Mouse (Mus musculus): ENCODE measurements around the gene Cfap77.

Cfap77 gene

GRCm38 (mm10) chr2:28997161-28997834 is 57.6 kb downstream of the Cfap77 start:
- DNase-seq (ENCODE audit: low spot score in 2 of 2) = no peak

DNA sequence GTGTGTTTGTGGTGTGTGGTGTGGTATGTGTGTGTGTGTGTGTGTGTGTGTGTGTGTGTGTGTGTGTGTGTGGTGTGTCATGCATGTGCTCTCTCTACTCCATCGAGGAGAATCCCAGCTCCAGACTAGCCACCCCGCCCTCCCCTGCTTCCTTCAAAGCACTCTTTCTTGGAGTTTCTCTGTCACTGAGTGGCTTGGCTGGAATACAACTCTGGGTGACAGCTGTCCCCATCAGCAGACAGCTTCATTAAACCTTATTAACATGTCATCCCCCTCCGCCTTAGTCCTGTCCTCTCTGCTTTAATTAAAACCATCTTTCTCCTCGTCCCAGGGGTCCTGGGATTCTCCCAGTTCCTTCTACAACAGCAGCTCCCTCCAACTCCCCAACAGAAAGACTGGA is 59.4 kb downstream of the Cfap77 start:
- DNase-seq (ENCODE audit: low spot score in 2 of 2) = no peak

DNA sequence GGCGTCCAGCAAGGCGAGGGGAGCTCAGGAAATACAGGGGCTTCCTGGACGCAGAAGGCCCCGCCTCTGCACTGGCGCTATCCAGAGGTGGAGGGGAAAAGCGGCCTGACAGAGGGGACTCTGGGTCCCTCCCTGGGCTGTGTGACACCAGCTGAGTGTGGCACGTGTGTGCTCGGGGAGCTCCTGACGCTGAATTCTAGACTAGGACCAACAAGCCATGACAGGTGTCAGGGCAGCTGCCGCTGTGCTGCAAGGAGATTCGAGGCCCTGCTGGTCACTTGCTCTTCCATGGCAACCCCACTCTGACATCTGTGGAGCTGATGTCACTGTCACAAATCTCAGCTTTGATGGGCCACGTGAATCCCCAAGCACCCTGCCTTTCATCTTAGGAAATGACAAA is 60.9 kb downstream of the Cfap77 start:
- DNase-seq (ENCODE audit: low spot score in 2 of 2) = no peak

GRCm38 (mm10) chr2:28988781-28989180 is 66.1 kb downstream of the Cfap77 start:
- no peak for DNase-seq (ENCODE audit: low spot score in 2 of 2)

GRCm38 (mm10) chr2:28980080-28980910 is 74.6 kb downstream of the Cfap77 start:
- no peak for DNase-seq (ENCODE audit: low spot score in 2 of 2)

DNA sequence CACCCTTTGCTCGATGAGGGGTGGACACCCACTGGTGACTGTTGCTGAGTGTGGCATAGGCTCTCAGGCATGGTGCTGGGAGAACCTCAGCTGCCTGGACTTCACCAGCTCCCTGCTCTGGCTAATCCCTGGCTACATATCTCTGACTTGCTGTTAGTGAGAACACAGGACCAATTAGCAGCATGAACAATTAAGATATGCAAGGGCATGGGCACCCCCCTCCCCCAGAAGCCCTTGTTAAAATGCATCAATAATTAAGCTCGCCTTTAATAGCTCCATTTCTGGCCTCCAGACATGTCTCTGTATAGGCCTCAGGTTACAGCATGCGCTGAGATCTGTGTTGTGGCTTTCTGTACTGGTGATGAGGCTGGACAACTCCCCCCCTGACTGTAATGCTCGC is 76.4 kb downstream of the Cfap77 start:
- DNase-seq (ENCODE audit: low spot score in 2 of 2) = no peak

GRCm38 (mm10) chr2:28976635-28977034 is 78.2 kb downstream of the Cfap77 start:
- DNase-seq (ENCODE audit: low spot score in 2 of 2) = peak; percentile 53 to 81

DNA sequence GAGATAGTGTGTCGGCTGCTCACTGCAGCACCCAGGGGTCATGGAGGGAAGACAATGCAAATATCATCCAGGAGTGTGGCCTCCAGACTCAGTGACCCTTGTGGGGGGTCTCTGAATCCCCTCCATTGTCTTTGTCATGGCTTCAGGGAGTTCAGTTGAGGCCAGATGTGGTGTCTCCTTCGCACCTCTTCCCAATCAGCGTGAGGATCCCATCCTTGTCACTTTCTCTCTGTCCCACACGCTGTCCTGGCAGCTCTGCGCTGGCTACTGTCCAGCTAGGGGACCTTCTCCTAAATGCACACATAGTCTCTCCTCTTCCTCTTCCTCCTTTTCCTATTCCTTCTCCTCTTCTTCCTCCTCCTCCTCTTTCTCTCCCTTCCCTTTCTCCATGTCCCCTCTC is 79.3 kb downstream of the Cfap77 start:
- DNase-seq (ENCODE audit: low spot score in 2 of 2) = no peak

DNA sequence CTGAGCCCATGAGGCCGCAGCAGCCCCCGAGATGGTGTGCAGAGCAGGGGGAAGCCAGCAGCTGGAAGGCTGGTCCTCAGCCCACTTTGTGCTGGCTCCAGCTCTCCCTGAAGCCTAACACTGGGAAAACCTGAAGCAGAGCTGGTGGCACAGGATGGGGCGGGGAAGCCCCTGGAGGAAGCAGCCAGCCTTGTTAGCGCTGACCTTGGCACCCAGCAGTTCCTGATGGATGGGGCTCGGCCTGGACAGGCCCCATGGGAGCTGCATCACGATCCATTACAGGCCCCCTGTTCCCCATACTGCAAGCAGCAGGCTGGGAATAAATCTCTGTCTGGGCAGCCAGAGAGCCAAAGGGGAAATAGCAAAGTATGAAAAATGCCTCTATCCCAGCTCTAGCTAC is 80.3 kb downstream of the Cfap77 start:
- DNase-seq (ENCODE audit: low spot score in 2 of 2) = no peak

GRCm38 (mm10) chr2:28973832-28974450 is 80.9 kb downstream of the Cfap77 start:
- DNase-seq (ENCODE audit: low spot score in 2 of 2) = no peak

- DNase-seq (ENCODE audit: low spot score in 2 of 2) = no peak
These were observed 84.4 kb downstream of the Cfap77 start for GRCm38 (mm10) chr2:28970424-28970823.

- no peak for DNase-seq (ENCODE audit: low spot score in 2 of 2)
These were observed 86.6 kb downstream of the Cfap77 start for GRCm38 (mm10) chr2:28968278-28968677.

GRCm38 (mm10) chr2:28966151-28966795 is 88.6 kb downstream of the Cfap77 start:
- DNase-seq (ENCODE audit: low spot score in 2 of 2) = no peak

DNA sequence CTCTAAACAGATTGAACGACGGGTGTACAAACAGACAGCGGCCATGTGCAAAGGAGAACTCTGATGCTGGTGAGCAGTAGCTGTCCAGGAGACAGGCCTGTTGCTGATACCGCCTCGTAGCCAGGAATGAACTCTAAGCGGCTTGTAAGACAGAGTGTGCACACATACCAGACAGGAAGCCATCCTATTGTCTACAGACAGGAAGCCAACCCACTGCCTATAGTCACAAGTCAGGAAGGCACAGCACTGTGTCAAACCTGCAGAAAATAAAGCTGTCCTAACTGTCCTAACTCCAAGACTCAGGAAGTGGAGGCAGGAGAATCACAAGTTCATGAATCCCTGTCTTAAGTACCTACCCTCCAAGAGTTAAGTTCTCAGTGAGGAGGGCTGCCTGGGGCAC is 91.3 kb downstream of the Cfap77 start:
- no peak for DNase-seq (ENCODE audit: low spot score in 2 of 2)

DNA sequence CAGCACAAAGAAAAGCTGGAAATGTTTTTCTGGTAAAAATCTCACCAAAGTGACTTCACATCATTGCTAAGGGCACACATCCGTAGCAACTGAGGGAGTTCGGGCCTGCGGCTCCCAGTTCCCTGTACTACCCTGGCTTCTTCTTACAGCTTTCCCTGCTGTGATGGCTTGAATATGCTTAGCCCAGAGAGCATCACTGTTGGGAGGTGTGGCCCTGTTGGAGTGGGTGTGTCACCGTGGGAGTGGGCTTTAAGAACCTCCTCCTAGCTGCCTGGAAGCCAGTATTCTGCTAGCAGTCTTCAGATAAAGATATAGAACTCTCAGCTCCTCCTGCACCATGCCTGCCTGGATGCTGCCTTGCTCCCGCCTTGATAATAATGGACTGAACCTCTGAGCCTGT is 93.2 kb downstream of the Cfap77 start:
- DNase-seq (ENCODE audit: low spot score in 2 of 2) = no peak

GRCm38 (mm10) chr2:28961024-28961585 is 93.8 kb downstream of the Cfap77 start:
- DNase-seq (ENCODE audit: low spot score in 2 of 2) = no peak

DNA sequence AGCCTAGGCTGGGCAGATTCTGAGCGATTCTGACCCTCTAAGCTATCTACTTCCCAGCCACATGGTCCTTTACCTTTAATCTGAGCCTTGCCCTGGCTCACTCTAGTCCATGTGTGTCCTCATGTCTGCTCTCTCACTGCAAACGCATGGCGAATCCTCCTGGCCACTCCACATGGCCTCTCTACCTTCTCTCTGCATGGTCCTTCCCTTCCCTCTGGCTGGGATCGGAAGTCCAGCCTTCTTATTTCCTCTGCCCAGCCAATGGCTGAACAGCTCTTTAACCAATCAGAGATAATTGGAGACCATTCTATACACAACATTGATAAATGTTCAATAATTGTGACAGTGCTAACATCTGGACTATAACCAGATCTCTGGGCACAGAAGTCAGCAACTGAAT is 98.0 kb downstream of the Cfap77 start:
- DNase-seq (ENCODE audit: low spot score in 2 of 2) = no peak

DNA sequence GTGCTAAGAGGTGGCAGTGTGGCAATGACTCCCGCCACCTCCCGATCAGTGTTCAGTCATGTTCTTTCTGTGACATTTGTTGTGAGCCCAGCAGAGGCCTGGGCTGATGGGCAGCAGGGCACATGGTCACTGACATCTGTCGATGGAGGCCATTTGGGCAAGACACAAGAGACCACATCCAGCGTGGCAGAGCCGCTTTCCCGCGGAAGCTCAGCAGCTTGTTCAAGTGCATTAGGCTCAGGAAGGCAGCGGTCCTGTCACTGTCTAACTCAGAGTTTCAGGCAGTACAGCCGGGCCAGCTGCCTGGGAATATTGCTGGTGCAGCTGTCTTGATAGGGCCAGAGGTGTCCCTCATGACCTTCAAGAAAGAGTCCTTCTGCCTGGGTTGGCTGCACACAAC is 100.3 kb downstream of the Cfap77 start:
- no peak for DNase-seq (ENCODE audit: low spot score in 2 of 2)

GRCm38 (mm10) chr2:28952981-28953380 is 101.9 kb downstream of the Cfap77 start:
- DNase-seq (ENCODE audit: low spot score in 2 of 2) = no peak

DNA sequence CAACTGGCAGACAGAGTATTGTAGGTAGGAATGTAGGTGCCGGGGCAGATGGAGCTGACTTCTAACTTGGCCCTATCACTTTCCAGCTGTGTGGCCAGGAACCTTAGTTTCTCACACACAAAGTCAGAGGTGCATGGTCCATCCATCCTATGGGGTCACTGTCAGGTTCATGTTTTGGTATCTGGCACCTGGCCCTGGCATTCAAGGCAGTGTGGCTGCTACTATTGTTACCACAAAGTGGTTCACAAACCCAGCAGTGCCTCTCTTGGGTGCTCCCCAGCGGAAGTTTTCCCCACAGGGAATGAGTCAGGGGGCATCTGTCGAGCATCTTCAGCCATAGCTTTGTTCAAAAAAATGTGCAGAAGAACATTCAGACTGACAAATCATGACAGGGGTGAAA is 108.6 kb downstream of the Cfap77 start:
- no peak for DNase-seq (ENCODE audit: low spot score in 2 of 2)

GRCm38 (mm10) chr2:28945388-28945787 is 109.5 kb downstream of the Cfap77 start:
- no peak for DNase-seq (ENCODE audit: low spot score in 2 of 2)

Data from spleen, postnatal 4 days (tissue).